Mouse (Mus musculus) hindbrain, embryonic 14.5 days (tissue): ENCODE results near the gene Ptprg. TPM values are rescaled to one million over a fixed set of nuclear protein-coding genes. Genes with fewer than 3 reads are reported as not detected.

Source experiments
- ATAC-seq: fragments of 200-750 bp; cut with Nextera tagmentation; 2 replicates; pipeline ENCODE4 v1.8.0; 2017; ENCODE audit warnings: moderate number of reproducible peaks, mild to moderate bottlenecking, moderate TSS enrichment, moderate library complexity; ENCODE audit not compliant: low FRiP score
- DNase-seq: peaks from one replicate; pipeline ENCODE4 v3.0.0-alpha.2; 2015; ENCODE audit warnings: low spot score
- H3K27ac ChIP-seq: fragments of 300-500 bp; sonication (generic); 2 replicates; pipeline ENCODE4 v1.5.1; 2014; ENCODE audit warnings: mild to moderate bottlenecking, moderate library complexity
- H3K27me3 ChIP-seq: fragments of 300-500 bp; sonication (generic); 2 replicates; pipeline ENCODE4 v1.6.1; 2014; ENCODE audit warnings: mild to moderate bottlenecking, low read length, mixed read lengths; ENCODE audit not compliant: control insufficient read depth, insufficient read depth
- H3K36me3 ChIP-seq: fragments of 300-500 bp; sonication (generic); replicated peaks from 2 replicates; pipeline ENCODE4 v1.6.1; 2014; ENCODE audit not compliant: control insufficient read depth, insufficient read depth
- H3K4me1 ChIP-seq: fragments of 300-500 bp; sonication (generic); replicated peaks from 2 replicates; pipeline ENCODE4 v1.6.1; 2014; ENCODE audit warnings: antibody characterized with exemption, low read length, mixed read lengths; ENCODE audit not compliant: control insufficient read depth, insufficient read depth
- H3K4me2 ChIP-seq: fragments of 300-500 bp; sonication (generic); replicated peaks from 2 replicates; pipeline ENCODE4 v1.6.1; 2014; ENCODE audit warnings: mild to moderate bottlenecking, moderate library complexity
- H3K4me3 ChIP-seq: fragments of 300-500 bp; sonication (generic); replicated peaks from 2 replicates; pipeline ENCODE4 v1.5.1; 2014; ENCODE audit warnings: mild to moderate bottlenecking, low read length
- H3K9ac ChIP-seq: fragments of 300-500 bp; sonication (generic); 2 replicates; pipeline ENCODE4 v1.6.1; 2014
- H3K9me3 ChIP-seq: fragments of 300-500 bp; sonication (generic); 2 replicates; pipeline ENCODE4 v1.6.1; 2016; ENCODE audit warnings: low read length; ENCODE audit not compliant: control insufficient read depth
- WGBS: fragments of 180-500 bp; shearing (Covaris S2); extraction: QIAGEN DNeasy Blood & Tissue Kit; methylation state at CpG from one replicate; pipeline ENCODE4 v1.1.7; 2014; 5-methylcytosine and 5-hydroxymethylcytosine counted together
- polyA plus RNA-seq: library from polyadenylated mRNA; unstranded; fragments of >200 nt; fragmentation: Nextera tagmentation; extraction: Ambion mirVana; gene quantifications from 2 replicates; pipeline ENCODE4 v1.2.1, GENCODE M21; 2014

Ptprg gene
- polyA plus RNA-seq, 1 experiment from 2014 or later: 49.0 TPM

DNA sequence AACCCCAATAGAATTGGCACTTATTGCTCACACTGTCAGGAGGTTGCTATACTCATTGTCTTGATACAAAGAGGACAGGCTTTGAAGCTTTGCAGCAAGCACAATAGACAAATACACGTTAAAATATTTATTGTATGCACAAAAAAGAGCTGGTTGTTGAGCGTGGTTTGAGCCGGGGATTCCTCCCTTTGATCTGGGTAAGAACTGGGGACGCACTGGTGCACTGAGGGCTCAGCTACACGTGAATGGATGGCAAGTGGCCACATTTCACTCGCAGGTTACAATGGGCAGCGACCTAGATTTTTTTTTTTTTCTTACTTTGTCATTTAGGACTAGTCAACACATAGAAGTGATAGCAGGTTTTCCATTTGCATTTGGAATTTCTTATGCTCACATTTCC is 165.9 kb downstream of the Ptprg start:
- no peak for ATAC-seq
- 16% methylated on average over 7 of the region's 7 CpGs for WGBS
- Histone ChIP-seq H3K27ac (no peak overlapping the region), H3K9me3 (no peaks in the 10 kb centered on the region), H3K9ac (no peak overlapping the region), H3K36me3 (no peaks in the 10 kb centered on the region), H3K4me2 (no peak overlapping the region), H3K4me3 (no peak overlapping the region), H3K27me3 (no peaks in the 10 kb centered on the region), H3K4me1 (peaks cover 30% of the 10 kb centered on the region; the same call in 1 of the 2 replicates)
- DNase-seq: no peak

DNA sequence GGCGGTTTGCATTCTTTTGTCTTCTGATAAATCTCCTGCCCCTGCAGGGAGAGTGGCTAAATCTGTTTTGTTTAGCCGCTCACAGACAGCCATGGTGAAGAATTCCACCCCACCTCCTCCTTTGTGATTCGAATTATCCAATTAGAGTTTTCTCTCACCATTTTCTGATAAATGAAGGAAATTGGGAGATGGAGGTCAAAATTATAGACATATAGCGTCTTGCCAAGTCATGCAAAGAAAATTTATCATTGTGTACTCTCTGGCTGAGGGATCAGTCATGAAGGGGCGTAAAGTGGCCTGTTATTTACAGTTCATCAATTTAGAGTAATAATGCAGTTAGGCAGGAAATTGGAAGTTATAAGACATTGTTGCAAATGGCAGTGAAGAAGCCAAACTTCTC is 168.8 kb downstream of the Ptprg start:
- ATAC-seq: no peak
- H3K4me1 ChIP-seq: peaks cover 26% of the 10 kb centered on the region; the same call in 1 of the 2 replicates
- 0 out of 2 replicates have a peak overlapping the region, but pooled peaks have one; percentile 20 for H3K27ac ChIP-seq
- H3K9ac ChIP-seq: no peak overlapping the region
- no peaks in the 10 kb centered on the region for H3K27me3 ChIP-seq
- no peak overlapping the region for H3K4me3 ChIP-seq
- 35% methylated on average over 5 of the region's 5 CpGs for WGBS
- no peaks in the 10 kb centered on the region for H3K36me3 ChIP-seq
- no peak overlapping the region for H3K4me2 ChIP-seq
- H3K9me3 ChIP-seq: no peaks in the 10 kb centered on the region
- DNase-seq: no peak

DNA sequence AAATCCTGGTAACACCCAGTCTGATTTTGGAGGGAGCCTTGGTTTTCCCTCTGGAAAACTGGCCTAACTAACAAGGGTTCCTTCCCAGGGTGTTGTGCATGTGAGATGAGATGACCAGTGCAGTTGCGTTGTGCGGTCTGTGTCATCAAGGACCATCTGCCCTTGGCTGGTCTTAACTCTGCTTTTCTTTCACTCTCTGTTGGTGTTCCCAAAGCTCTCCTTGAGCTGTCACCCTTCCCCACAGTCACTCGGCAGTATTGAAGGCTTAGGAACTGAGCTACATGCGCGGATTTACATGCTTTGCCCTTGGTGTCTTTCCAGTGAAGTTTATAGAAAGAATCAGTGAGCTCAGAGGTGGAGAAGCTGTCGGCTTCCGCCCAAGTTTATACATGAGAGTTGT is 170.5 kb downstream of the Ptprg start:
- Histone ChIP-seq H3K27ac (no peak overlapping the region), H3K4me2 (no peak overlapping the region)
- WGBS: 95% methylated on average over 7 of the region's 7 CpGs

DNA sequence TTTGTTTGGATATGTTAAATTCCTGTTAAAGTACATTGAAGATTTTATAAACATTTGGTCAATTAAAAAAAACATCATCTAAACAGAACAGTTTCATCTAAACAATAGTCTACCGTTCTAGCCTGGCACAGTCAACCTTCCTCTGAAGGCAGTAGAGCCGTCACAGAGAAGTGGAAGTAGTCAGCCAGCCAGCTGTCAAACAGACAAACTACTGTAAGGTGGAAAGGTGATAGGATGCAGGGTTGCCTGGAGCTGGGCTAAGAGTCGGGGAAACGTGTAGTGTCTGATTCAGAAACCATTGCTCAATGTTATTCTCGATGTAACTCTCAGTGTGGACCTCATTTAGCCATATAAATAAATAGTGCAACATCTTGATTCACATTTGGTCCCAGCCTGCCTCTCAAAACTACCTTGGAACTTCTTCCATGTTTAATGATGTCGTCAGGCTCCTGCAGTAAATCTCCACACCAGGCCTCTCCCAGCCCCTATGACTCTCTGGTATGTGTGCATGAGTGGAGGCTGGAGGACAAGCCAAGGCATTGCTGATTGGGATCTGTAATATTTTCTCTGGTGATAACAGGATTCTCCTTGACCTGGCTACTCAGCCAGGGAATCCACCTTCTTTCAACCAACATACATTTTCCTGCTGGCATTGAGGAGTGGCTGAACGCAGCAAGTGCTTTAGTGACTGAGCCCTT is 178.0 kb downstream of the Ptprg start:
- H3K4me2 ChIP-seq: no peak overlapping the region
- H3K9ac ChIP-seq: no peak overlapping the region
- no peak for DNase-seq
- no peaks in the 10 kb centered on the region for H3K9me3 ChIP-seq
- H3K27ac ChIP-seq: no peak overlapping the region
- no peak for ATAC-seq
- H3K27me3 ChIP-seq: no peaks in the 10 kb centered on the region
- H3K36me3 ChIP-seq: no peaks in the 10 kb centered on the region
- H3K4me1 ChIP-seq: no peaks in the 10 kb centered on the region
- 74% methylated on average over 7 of the region's 7 CpGs for WGBS
- H3K4me3 ChIP-seq: no peak overlapping the region

More for the DNA sequence above, 170.5 kb downstream of the Ptprg start:
- Histone ChIP-seq H3K9me3 (no peaks in the 10 kb centered on the region), H3K27me3 (no peaks in the 10 kb centered on the region), H3K4me1 (peaks cover 20% of the 10 kb centered on the region; the same call in 1 of the 2 replicates), H3K9ac (no peak overlapping the region), H3K36me3 (no peaks in the 10 kb centered on the region), H3K4me3 (no peak overlapping the region)
- no peak for DNase-seq
- no peak for ATAC-seq

DNA sequence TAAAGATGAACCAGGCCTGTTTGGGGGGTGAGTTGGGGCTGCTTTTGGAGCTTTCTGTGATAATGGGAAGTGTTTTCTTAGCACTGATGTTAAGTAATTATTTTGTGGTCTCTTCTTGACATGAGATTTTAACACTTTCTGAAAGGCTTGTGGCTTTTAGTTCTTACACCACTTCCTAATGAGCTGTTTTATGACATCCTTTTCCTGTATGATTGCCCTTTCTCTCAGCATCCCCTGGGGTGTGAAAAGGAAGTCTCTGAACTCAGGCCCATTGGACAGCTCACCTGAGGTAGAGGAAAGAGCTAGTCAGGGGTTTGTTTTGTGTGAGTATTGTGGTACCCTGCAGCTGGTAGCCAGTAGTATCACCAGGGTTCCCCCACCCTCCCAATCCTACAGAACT is 179.0 kb downstream of the Ptprg start:
- Histone ChIP-seq H3K27me3 (no peaks in the 10 kb centered on the region), H3K27ac (no peak overlapping the region), H3K36me3 (no peaks in the 10 kb centered on the region), H3K9me3 (no peaks in the 10 kb centered on the region), H3K4me2 (no peak overlapping the region), H3K4me3 (no peak overlapping the region), H3K4me1 (no peaks in the 10 kb centered on the region), H3K9ac (no peak overlapping the region)
- ATAC-seq (no peak), DNase-seq (no peak)

DNA sequence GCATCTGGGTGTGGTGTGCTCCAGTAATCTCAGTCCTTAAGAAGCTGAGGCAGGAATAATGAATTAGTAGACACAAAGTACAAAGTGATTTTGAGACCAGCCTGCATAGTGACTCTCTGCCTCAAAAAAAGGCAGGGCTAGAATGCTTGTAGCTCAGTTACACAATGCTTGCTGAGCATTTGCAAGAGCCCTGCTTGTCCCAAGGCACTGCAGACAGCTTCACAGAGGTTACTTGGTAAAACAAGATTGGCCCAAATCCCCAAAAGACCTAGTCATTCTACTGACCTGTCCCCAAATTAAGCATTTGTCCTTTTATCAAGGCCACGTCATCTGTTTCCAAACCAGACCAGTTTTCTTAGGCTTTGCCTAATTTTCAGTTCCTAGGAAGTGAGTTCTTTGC is 190.4 kb downstream of the Ptprg start:
- Histone ChIP-seq H3K27ac (no peak overlapping the region), H3K9me3 (no peaks in the 10 kb centered on the region), H3K4me2 (no peak overlapping the region), H3K4me1 (no peaks in the 10 kb centered on the region), H3K4me3 (no peak overlapping the region), H3K27me3 (no peaks in the 10 kb centered on the region), H3K36me3 (no peaks in the 10 kb centered on the region), H3K9ac (no peak overlapping the region)
- DNase-seq: no peak
- WGBS: 86% methylated on average over 1 of the region's 1 CpGs
- ATAC-seq: no peak

DNA sequence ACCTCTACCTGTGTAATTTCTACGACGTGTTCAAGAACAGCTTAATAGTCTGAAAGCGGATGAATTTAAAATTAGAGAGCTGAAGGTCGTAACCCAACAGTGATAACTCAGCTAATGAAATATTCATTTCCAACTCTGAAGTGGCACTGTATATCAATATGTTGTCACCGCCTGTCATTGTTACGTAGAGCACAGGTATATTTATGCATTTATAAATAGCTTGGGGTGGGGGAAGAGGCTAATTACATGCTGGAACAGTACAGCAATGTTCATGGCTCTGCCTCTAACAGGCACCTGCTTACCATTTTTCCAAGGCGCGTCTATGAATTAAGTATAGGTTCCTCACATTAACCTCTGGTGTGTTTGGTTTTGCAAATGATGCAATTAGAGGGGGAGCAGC is 199.3 kb downstream of the Ptprg start:
- 58% methylated on average over 8 of the region's 8 CpGs for WGBS
- ATAC-seq: no peak

DNA sequence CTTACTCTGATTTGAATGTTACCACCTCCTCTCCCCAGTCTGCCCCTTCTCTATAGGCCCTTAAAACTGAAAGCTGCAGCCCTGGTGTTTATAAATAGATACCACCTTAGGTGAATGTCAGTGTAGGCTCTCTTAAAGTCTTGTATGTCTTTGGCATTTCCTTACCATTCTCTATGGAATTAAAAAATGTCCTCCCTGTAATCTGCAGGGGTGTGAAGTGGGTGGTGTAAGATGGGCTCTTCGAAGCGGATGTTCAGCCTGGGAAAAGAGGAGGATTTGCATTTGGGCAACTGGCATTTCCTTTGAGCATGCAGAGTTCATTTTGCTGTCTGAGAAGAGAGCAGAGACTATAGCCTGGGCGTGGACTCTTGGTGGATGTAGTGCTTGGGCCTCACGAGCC is 201.3 kb downstream of the Ptprg start:
- no peak for DNase-seq
- 83% methylated on average over 4 of the region's 4 CpGs for WGBS
- peaks cover 13% of the 10 kb centered on the region; the same call in 1 of the 2 replicates for H3K4me1 ChIP-seq
- no peak overlapping the region for H3K4me3 ChIP-seq
- ATAC-seq: no peak
- no peak overlapping the region for H3K9ac ChIP-seq
- no peaks in the 10 kb centered on the region for H3K27me3 ChIP-seq
- H3K36me3 ChIP-seq: no peaks in the 10 kb centered on the region
- H3K27ac ChIP-seq: no peak overlapping the region
- H3K4me2 ChIP-seq: no peak overlapping the region
- no peaks in the 10 kb centered on the region for H3K9me3 ChIP-seq

More for the DNA sequence above, 199.3 kb downstream of the Ptprg start:
- no peak overlapping the region for H3K9ac ChIP-seq
- H3K36me3 ChIP-seq: no peaks in the 10 kb centered on the region
- H3K9me3 ChIP-seq: no peaks in the 10 kb centered on the region
- no peak overlapping the region for H3K27ac ChIP-seq
- no peak overlapping the region for H3K4me2 ChIP-seq
- H3K4me3 ChIP-seq: no peak overlapping the region
- no peaks in the 10 kb centered on the region for H3K27me3 ChIP-seq
- no peak for DNase-seq
- H3K4me1 ChIP-seq: peaks cover 13% of the 10 kb centered on the region; the same call in 1 of the 2 replicates

DNA sequence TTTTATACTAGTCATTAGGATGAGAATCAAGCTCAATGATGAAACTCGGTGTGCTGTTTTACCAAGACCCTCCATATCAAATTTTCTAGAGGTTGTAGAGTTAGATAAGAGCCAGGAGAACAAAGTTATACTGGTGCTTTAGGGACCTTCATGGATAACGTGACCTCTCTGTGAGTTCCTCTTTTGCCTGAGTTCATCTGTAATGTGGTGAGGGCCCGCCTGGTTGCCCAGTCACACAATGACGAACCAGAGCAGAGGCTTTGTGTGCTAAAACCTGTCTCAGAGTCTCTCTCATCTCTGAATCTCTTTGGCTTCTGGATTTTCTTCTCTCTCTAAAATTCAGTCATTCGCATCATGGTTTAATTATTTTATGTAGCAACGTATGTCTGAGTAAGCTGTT is 204.9 kb downstream of the Ptprg start:
- WGBS: 87% methylated on average over 6 of the region's 6 CpGs

DNA sequence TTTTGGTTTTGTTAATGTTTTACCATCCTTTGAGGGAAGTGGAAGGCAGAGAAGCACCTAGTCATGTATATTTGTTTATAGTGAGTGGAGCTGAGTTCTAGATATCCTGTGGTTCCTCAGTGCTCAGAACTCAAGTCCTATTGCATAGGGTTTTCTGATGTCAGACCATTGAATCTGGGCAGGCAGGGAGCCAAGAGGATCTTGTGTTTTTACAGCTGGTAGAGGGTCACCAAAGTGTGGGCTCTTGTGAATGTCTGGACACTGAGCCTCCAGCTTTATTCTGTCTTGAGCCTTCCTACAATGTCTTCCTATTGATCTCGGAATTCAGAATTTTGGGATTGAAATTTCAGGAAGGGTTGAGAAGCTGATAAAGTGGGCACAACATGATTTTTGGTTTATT is 206.0 kb downstream of the Ptprg start:
- Histone ChIP-seq H3K4me2 (no peak overlapping the region), H3K36me3 (no peaks in the 10 kb centered on the region), H3K27ac (no peak overlapping the region), H3K9ac (no peak overlapping the region), H3K9me3 (no peaks in the 10 kb centered on the region), H3K4me1 (peaks cover 14% of the 10 kb centered on the region), H3K4me3 (no peak overlapping the region), H3K27me3 (no peaks in the 10 kb centered on the region)
- no peak for DNase-seq
- no peak for ATAC-seq
- 95% methylated on average over 1 of the region's 1 CpGs for WGBS

More for the DNA sequence above, 204.9 kb downstream of the Ptprg start:
- peaks cover 16% of the 10 kb centered on the region for H3K4me1 ChIP-seq
- no peaks in the 10 kb centered on the region for H3K36me3 ChIP-seq
- ATAC-seq (no peak), DNase-seq (no peak)
- no peak overlapping the region for H3K9ac ChIP-seq
- H3K4me2 ChIP-seq: no peak overlapping the region
- H3K27ac ChIP-seq: no peak overlapping the region
- no peak overlapping the region for H3K4me3 ChIP-seq
- H3K27me3 ChIP-seq: no peaks in the 10 kb centered on the region
- H3K9me3 ChIP-seq: no peaks in the 10 kb centered on the region
